Mouse (Mus musculus) MEL (cell line): Measurements from ENCODE around the gene Tgtp1.
"Not testable (repeated sequence)": the region's sequence is repeated elsewhere in the genome, so short reads cannot be mapped to it uniquely, and the experiment has no call there.

Experiments used
- CTCF ChIP-seq, 3 experiments: IDR thresholded peaks in 2 of 3; conservative IDR thresholded peaks in 1 of 3; 2 replicates each; pipeline ENCODE4 v1.5.1; 2011 to 2012; ENCODE audit warnings: low read length in 3 of 3, low read depth in 2 of 3, mild to moderate bottlenecking in 2 of 3, improper control_type of control experiment in 1 of 3, inconsistent platforms in 1 of 3, mixed read lengths in 1 of 3, moderate library complexity in 1 of 3; ENCODE audit not compliant: control insufficient read depth in 1 of 3, insufficient read depth in 1 of 3, poor library complexity in 1 of 3, severe bottlenecking in 1 of 3
- MAX ChIP-seq: IDR thresholded peaks from 2 replicates; pipeline ENCODE4 v1.6.1; 2011; ENCODE audit warnings: low read length, improper control_type of control experiment
- MEF2A ChIP-seq: IDR thresholded peaks from 2 replicates; pipeline ENCODE4 v1.6.1; 2014; ENCODE audit warnings: low read depth, mild to moderate bottlenecking, inconsistent platforms, low read length, improper control_type of control experiment; ENCODE audit not compliant: poor library complexity, insufficient replicate concordance, severe bottlenecking; ENCODE audit errors: extremely low read depth
- SMC3 ChIP-seq: IDR thresholded peaks from 2 replicates; pipeline ENCODE4 v1.6.1; 2011; ENCODE audit warnings: low read depth, low read length, improper control_type of control experiment
- ZKSCAN1 ChIP-seq: IDR thresholded peaks from 2 replicates; pipeline ENCODE4 v1.6.1; 2012; ENCODE audit warnings: low read depth, mild to moderate bottlenecking, inconsistent platforms, low read length, improper control_type of control experiment, moderate library complexity
- ZNF384 ChIP-seq: IDR thresholded peaks from 2 replicates; pipeline ENCODE4 v1.6.1; 2012; ENCODE audit warnings: low read depth, mild to moderate bottlenecking, inconsistent platforms, low read length, improper control_type of control experiment

- TF ChIP-seq SMC3; CTCF (IDR thresholded peaks at IDR 0.05 in 2 of 3, conservative IDR thresholded peaks at IDR 0.05 in 1 of 3; ENCODE audit: control insufficient read depth in 1 of 3, insufficient read depth in 1 of 3, low read depth in 2 of 3, low read length in 3 of 3, poor library complexity in 1 of 3, severe bottlenecking in 1 of 3); ZNF384; MAX; MEF2A; ZKSCAN1: not testable (repeated sequence)
Measured at GRCm38 (mm10) chr11:49000411-49000810, 6.4 kb upstream of the Tgtp1 start.
